Mouse (Mus musculus) neural tube, embryonic 12.5 days (tissue): ENCODE measurements around the gene Med13l. TPM values are rescaled to one million over a fixed set of nuclear protein-coding genes. Genes with fewer than 3 reads are reported as not detected.
A peak's percentile ranks its signal among the peaks of the same experiment; 100 is the strongest.

Experiments
- ATAC-seq: fragments of 200-750 bp; cut with Nextera tagmentation; 2 replicates; pipeline ENCODE4 v1.8.0; 2017; ENCODE audit warnings: low read depth, mild to moderate bottlenecking, moderate TSS enrichment, moderate library complexity; ENCODE audit not compliant: low FRiP score
- H3K27ac ChIP-seq: fragments of 300-500 bp; sonication (generic); 2 replicates; pipeline ENCODE4 v1.5.1; 2016
- H3K27me3 ChIP-seq: fragments of 300-500 bp; sonication (generic); replicated peaks from 2 replicates; pipeline ENCODE4 v1.6.1; 2016; ENCODE audit warnings: mild to moderate bottlenecking
- H3K36me3 ChIP-seq: fragments of 300-500 bp; sonication (generic); 2 replicates; pipeline ENCODE4 v1.6.1; 2016; ENCODE audit warnings: mild to moderate bottlenecking
- H3K4me1 ChIP-seq: fragments of 300-500 bp; sonication (generic); 2 replicates; pipeline ENCODE4 v1.6.1; 2016
- H3K4me2 ChIP-seq: fragments of 300-500 bp; sonication (generic); replicated peaks from 2 replicates; pipeline ENCODE4 v1.6.1; 2016; ENCODE audit warnings: mild to moderate bottlenecking
- H3K4me3 ChIP-seq: fragments of 300-500 bp; sonication (generic); 2 replicates; pipeline ENCODE4 v1.5.1; 2016
- H3K9ac ChIP-seq: fragments of 300-500 bp; sonication (generic); 2 replicates; pipeline ENCODE4 v1.6.1; 2016; ENCODE audit warnings: mild to moderate bottlenecking
- H3K9me3 ChIP-seq: fragments of 300-500 bp; sonication (generic); 2 replicates; pipeline ENCODE4 v1.6.1; 2016; ENCODE audit warnings: mild to moderate bottlenecking
- WGBS: fragments of 180-500 bp; shearing (Covaris S2); methylation state at CpG from one replicate; pipeline ENCODE4 v1.1.7; 2016; 5-methylcytosine and 5-hydroxymethylcytosine counted together
- polyA plus RNA-seq: library from polyadenylated mRNA; unstranded; fragments of >200 nt; fragmentation: Nextera tagmentation; extraction: Ambion mirVana; gene quantifications from 2 replicates; pipeline ENCODE4 v1.2.1, GENCODE M21; 2016

Med13l gene
- polyA plus RNA-seq, 1 experiment from 2014 or later: 14.8 TPM

GRCm38 (mm10) chr5:118697073-118697472 lies 136.6 kb downstream of the Med13l start:
- Histone ChIP-seq H3K27me3 (no peaks in the 10 kb centered on the region), H3K36me3 (peaks cover 3% of the 10 kb centered on the region; the same call in 1 of the 2 replicates), H3K9ac (no peak overlapping the region), H3K4me1 (peaks cover 34% of the 10 kb centered on the region), H3K4me3 (no peak overlapping the region), H3K9me3 (no peaks in the 10 kb centered on the region), H3K4me2 (no peak overlapping the region), H3K27ac (no peak overlapping the region)
- no peak for ATAC-seq
- 90% methylated on average over 7 of the region's 7 CpGs for WGBS

DNA sequence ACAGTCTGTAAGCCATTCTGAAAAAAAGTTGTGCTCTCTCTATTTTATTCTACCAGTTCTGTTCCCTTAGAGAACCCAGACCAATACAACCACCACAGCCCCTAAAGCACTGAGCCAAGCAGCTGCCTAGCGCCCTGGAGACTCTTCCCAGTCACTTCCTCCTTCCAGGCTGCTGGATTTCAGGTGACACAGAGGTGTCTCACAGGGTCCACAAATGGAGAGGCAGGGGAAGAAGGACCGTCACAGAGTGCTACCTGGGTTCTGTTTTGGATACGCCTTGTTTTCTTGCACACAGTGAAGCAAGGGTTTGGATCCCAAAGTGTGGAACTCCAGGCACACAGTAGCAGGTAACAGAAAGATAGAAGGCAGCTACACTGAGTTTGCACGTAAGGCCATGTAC lies 140.5 kb downstream of the Med13l start:
- no peaks in the 10 kb centered on the region for H3K9me3 ChIP-seq
- no peak for ATAC-seq
- whole genome bisulfite sequencing: 82% methylated on average over 4 of the region's 4 CpGs
- no peaks in the 10 kb centered on the region for H3K36me3 ChIP-seq
- no peak overlapping the region for H3K9ac ChIP-seq
- H3K27ac ChIP-seq: no peak overlapping the region
- H3K4me3 ChIP-seq: no peak overlapping the region
- no peaks in the 10 kb centered on the region for H3K27me3 ChIP-seq
- H3K4me1 ChIP-seq: peaks cover 50% of the 10 kb centered on the region
- no peak overlapping the region for H3K4me2 ChIP-seq

GRCm38 (mm10) chr5:118702674-118703073 lies 142.2 kb downstream of the Med13l start:
- Histone ChIP-seq H3K36me3 (no peaks in the 10 kb centered on the region), H3K27ac (no peak overlapping the region), H3K4me2 (no peak overlapping the region), H3K9me3 (no peaks in the 10 kb centered on the region), H3K27me3 (no peaks in the 10 kb centered on the region), H3K4me1 (peaks cover 58% of the 10 kb centered on the region), H3K9ac (no peak overlapping the region), H3K4me3 (no peak overlapping the region)
- ATAC-seq: no peak
- WGBS: 20% methylated on average over 9 of the region's 9 CpGs

- peaks cover 64% of the 10 kb centered on the region for H3K4me1 ChIP-seq
- no peak overlapping the region for H3K4me3 ChIP-seq
- no peaks in the 10 kb centered on the region for H3K9me3 ChIP-seq
- H3K27me3 ChIP-seq: no peaks in the 10 kb centered on the region
- no peak overlapping the region for H3K27ac ChIP-seq
- no peak overlapping the region for H3K9ac ChIP-seq
- no peak for ATAC-seq
- 86% methylated on average over 3 of the region's 3 CpGs for WGBS
- no peaks in the 10 kb centered on the region for H3K36me3 ChIP-seq
- no peak overlapping the region for H3K4me2 ChIP-seq
These were observed 143.7 kb downstream of the Med13l start for GRCm38 (mm10) chr5:118704148-118704547.

GRCm38 (mm10) chr5:118704960-118705359 lies 144.5 kb downstream of the Med13l start:
- 90% methylated on average over 9 of the region's 9 CpGs for WGBS

GRCm38 (mm10) chr5:118706009-118706408 lies 145.5 kb downstream of the Med13l start:
- no peak for ATAC-seq
- no peaks in the 10 kb centered on the region for H3K36me3 ChIP-seq
- no peaks in the 10 kb centered on the region for H3K27me3 ChIP-seq
- H3K9ac ChIP-seq: no peak overlapping the region
- peaks cover 67% of the 10 kb centered on the region for H3K4me1 ChIP-seq
- H3K27ac ChIP-seq: no peak overlapping the region
- no peak overlapping the region for H3K4me2 ChIP-seq
- H3K4me3 ChIP-seq: no peak overlapping the region
- no peaks in the 10 kb centered on the region for H3K9me3 ChIP-seq
- WGBS: 61% methylated on average over 6 of the region's 6 CpGs

More at GRCm38 (mm10) chr5:118704960-118705359, 144.5 kb downstream of the Med13l start:
- no peak for ATAC-seq
- H3K36me3 ChIP-seq: no peaks in the 10 kb centered on the region
- no peak overlapping the region for H3K9ac ChIP-seq
- no peak overlapping the region for H3K4me3 ChIP-seq
- no peak overlapping the region for H3K27ac ChIP-seq
- no peak overlapping the region for H3K4me2 ChIP-seq
- no peaks in the 10 kb centered on the region for H3K9me3 ChIP-seq
- H3K27me3 ChIP-seq: no peaks in the 10 kb centered on the region
- peaks cover 66% of the 10 kb centered on the region for H3K4me1 ChIP-seq

DNA sequence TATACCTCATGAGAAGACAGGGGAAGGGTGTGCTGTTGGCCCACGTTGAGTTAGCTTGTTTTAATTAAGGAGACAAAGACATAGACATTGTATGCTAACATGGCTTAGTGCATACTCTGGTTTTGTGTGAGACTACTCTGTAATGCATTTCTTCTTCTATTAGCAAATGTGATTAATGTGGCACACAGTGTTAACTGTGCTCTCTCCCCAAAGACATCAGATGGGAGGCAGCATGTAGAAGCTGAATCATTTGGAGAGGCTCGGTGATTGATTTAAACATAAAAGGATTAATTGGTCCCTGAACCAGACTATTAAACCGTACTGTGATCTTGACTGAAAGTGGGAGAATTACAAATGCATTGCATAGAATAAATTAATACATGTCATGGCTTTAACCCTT lies 145.9 kb downstream of the Med13l start:
- Histone ChIP-seq H3K9me3 (no peaks in the 10 kb centered on the region), H3K36me3 (no peaks in the 10 kb centered on the region), H3K27me3 (no peaks in the 10 kb centered on the region), H3K4me3 (no peak overlapping the region), H3K4me2 (no peak overlapping the region), H3K4me1 (peaks cover 66% of the 10 kb centered on the region), H3K27ac (no peak overlapping the region), H3K9ac (no peak overlapping the region)
- 47% methylated on average over 3 of the region's 3 CpGs for WGBS
- no peak for ATAC-seq

GRCm38 (mm10) chr5:118707501-118707900 lies 147.0 kb downstream of the Med13l start:
- 64% methylated on average over 5 of the region's 5 CpGs for WGBS
- no peak for ATAC-seq
- H3K4me3 ChIP-seq: no peak overlapping the region
- no peak overlapping the region for H3K4me2 ChIP-seq
- no peaks in the 10 kb centered on the region for H3K36me3 ChIP-seq
- H3K9ac ChIP-seq: no peak overlapping the region
- no peaks in the 10 kb centered on the region for H3K9me3 ChIP-seq
- no peaks in the 10 kb centered on the region for H3K27me3 ChIP-seq
- no peak overlapping the region for H3K27ac ChIP-seq
- peaks cover 57% of the 10 kb centered on the region for H3K4me1 ChIP-seq

- WGBS: 66% methylated on average over 16 of the region's 16 CpGs
- H3K4me2 ChIP-seq: no peak overlapping the region
- H3K36me3 ChIP-seq: no peaks in the 10 kb centered on the region
- no peaks in the 10 kb centered on the region for H3K27me3 ChIP-seq
- H3K9me3 ChIP-seq: no peaks in the 10 kb centered on the region
- H3K9ac ChIP-seq: no peak overlapping the region
- H3K4me1 ChIP-seq: peaks cover 49% of the 10 kb centered on the region
- no peak for ATAC-seq
- no peak overlapping the region for H3K27ac ChIP-seq
- no peak overlapping the region for H3K4me3 ChIP-seq
These were observed 147.9 kb downstream of the Med13l start for GRCm38 (mm10) chr5:118708215-118708949.

- WGBS: 70% methylated on average over 7 of the region's 7 CpGs
- Histone ChIP-seq H3K27ac (no peak overlapping the region), H3K4me2 (no peak overlapping the region), H3K9ac (no peak overlapping the region), H3K4me3 (no peak overlapping the region), H3K27me3 (no peaks in the 10 kb centered on the region), H3K4me1 (peaks cover 47% of the 10 kb centered on the region), H3K9me3 (no peaks in the 10 kb centered on the region), H3K36me3 (no peaks in the 10 kb centered on the region)
- no peak for ATAC-seq
These were observed 149.4 kb downstream of the Med13l start for GRCm38 (mm10) chr5:118709847-118710251.

DNA sequence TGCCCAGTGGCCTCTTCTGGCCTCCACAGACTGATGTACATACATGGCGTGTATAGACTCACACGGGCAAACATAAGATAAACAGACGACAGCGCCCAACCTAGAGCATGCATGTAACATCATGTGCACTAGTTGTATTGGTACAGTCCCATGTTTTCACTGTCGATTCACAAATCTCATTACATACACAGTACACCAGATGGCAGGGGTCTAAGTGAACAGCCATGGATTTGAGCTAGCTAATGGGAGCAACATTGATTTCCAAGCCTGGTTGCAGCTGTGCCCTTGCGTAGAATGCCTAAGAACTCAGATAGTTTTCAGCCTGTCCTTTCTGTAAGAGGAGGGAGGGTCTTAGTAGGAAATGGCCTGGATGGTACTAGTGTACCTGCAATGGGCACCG lies 155.0 kb downstream of the Med13l start:
- Histone ChIP-seq H3K36me3 (no peaks in the 10 kb centered on the region), H3K9me3 (no peaks in the 10 kb centered on the region), H3K9ac (no peak overlapping the region), H3K4me2 (no peak overlapping the region), H3K4me1 (peaks cover 33% of the 10 kb centered on the region), H3K4me3 (no peak overlapping the region), H3K27me3 (no peaks in the 10 kb centered on the region), H3K27ac (0 out of 2 replicates have a peak overlapping the region, but pooled peaks have one; percentile 7)
- 85% methylated on average over 7 of the region's 7 CpGs for WGBS
- no peak for ATAC-seq

DNA sequence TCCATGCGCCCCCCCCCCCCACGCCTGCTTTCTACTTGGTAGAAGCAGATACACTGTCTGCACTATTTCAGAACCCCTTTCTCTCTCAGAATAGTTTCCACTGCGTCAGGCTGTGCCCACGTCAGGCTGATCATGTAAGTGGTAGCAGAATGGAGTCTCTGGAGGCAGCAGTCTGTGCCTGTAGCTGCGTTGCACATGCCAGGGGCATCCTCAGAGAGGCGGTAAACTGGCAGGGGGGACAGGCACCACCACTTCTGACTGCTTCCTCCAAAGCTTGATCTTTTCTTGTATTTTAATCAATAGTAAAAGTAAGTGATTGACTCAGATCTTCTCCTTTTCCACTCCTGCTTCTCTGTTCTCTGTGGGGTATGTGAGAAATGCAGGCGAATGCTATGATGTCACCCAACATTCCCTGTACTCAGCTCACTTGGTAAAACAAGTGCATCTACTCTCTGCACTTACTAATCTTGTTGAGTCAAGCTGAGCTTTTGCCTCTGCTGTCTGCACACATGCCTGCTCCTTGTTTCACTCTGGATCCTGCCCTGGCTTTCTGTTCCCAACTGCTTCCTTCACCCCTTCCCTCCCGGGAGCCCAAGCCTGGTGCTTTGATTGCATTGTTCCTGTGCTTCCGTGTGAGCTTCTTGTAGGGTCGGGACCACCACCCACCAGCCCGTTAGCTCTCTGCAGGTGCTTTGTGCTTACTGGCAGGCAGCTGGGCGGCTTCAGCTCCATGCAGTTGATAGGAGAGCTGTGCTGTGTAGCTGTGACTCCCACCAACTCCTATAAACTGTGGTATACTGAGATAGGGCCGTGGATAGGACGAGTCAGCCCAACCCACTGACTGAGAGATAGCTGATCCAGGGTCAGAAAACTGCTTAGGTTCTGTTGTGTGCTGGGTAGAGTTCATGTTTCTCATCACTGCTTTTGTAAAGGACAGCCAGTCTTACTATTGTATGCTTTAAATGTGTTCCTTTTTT lies 156.1 kb downstream of the Med13l start:
- 57% methylated on average over 14 of the region's 14 CpGs for WGBS
- no peak for ATAC-seq
- no peak overlapping the region for H3K27ac ChIP-seq
- H3K4me1 ChIP-seq: peaks cover 26% of the 10 kb centered on the region
- peaks cover 4% of the 10 kb centered on the region for H3K36me3 ChIP-seq
- H3K27me3 ChIP-seq: no peaks in the 10 kb centered on the region
- H3K9me3 ChIP-seq: no peaks in the 10 kb centered on the region
- 0 out of 2 replicates have a peak overlapping the region, but pooled peaks have one; percentile 10 for H3K9ac ChIP-seq
- H3K4me2 ChIP-seq: no peak overlapping the region
- H3K4me3 ChIP-seq: no peak overlapping the region
